Mouse (Mus musculus) liver, embryonic 14.5 days (tissue): ENCODE data around the gene Utrn. TPM values are rescaled to one million over a fixed set of nuclear protein-coding genes. Genes with fewer than 3 reads are reported as not detected.

Source experiments
- ATAC-seq: fragments of 200-750 bp; cut with Nextera tagmentation; 2 replicates; pipeline ENCODE4 v1.8.0; 2017; ENCODE audit warnings: moderate number of reproducible peaks, mild to moderate bottlenecking, moderate library complexity; ENCODE audit not compliant: insufficient read depth
- DNase-seq, 3 experiments: peaks; one replicate each; pipeline ENCODE4 v3.0.0-alpha.2; 2012 to 2013; ENCODE audit warnings: low read depth in 3 of 3, low spot score in 3 of 3
- H3K27ac ChIP-seq: fragments of 300-500 bp; sonication (generic); 2 replicates; pipeline ENCODE4 v1.5.1; 2014; ENCODE audit warnings: moderate library complexity, mild to moderate bottlenecking, control low read depth, inconsistent platforms
- H3K27me3 ChIP-seq: fragments of 300-500 bp; sonication (generic); 2 replicates; pipeline ENCODE4 v1.6.1; 2014; ENCODE audit warnings: mild to moderate bottlenecking, low read length, moderate library complexity; ENCODE audit not compliant: control insufficient read depth, insufficient read depth
- H3K36me3 ChIP-seq: fragments of 300-500 bp; sonication (generic); replicated peaks from 2 replicates; pipeline ENCODE4 v1.6.1; 2014; ENCODE audit warnings: low read depth; ENCODE audit not compliant: control insufficient read depth, insufficient read depth
- H3K4me1 ChIP-seq, 2 experiments: fragments of 200-500 bp in 1 of 2; fragments of 300-500 bp in 1 of 2; sonication (generic) in 1 of 2; replicated peaks; 2 replicates each; pipeline ENCODE4 v1.6.1; 2012 to 2014; ENCODE audit warnings: antibody characterized with exemption in 1 of 2, inconsistent platforms in 1 of 2, low read length in 1 of 2; ENCODE audit not compliant: control insufficient read depth in 2 of 2, insufficient read depth in 2 of 2
- H3K4me2 ChIP-seq: fragments of 300-500 bp; sonication (generic); 2 replicates; pipeline ENCODE4 v1.6.1; 2014; ENCODE audit warnings: low read depth, mild to moderate bottlenecking, control low read depth, moderate library complexity
- H3K4me3 ChIP-seq, 2 experiments: fragments of 200-500 bp in 1 of 2; fragments of 300-500 bp in 1 of 2; sonication (generic) in 1 of 2; 2 replicates each; pipeline ENCODE4 v1.5.1; 2012 to 2014; ENCODE audit warnings: low read depth in 2 of 2, low read length in 2 of 2, mild to moderate bottlenecking in 2 of 2, control low read depth in 1 of 2, inconsistent platforms in 1 of 2, moderate library complexity in 1 of 2; ENCODE audit not compliant: insufficient read depth in 1 of 2
- H3K9ac ChIP-seq: fragments of 300-500 bp; sonication (generic); replicated peaks from 2 replicates; pipeline ENCODE4 v1.6.1; 2014; ENCODE audit warnings: mild to moderate bottlenecking, control low read depth, moderate library complexity
- H3K9me3 ChIP-seq: fragments of 300-500 bp; sonication (generic); 2 replicates; pipeline ENCODE4 v1.6.1; 2016; ENCODE audit warnings: low read length, mixed read lengths; ENCODE audit not compliant: control insufficient read depth
- CTCF ChIP-seq: IDR thresholded peaks from 2 replicates; pipeline ENCODE4 v1.5.1; 2016; ENCODE audit warnings: antibody characterized with exemption, low read depth, control low read depth
- EP300 ChIP-seq: IDR thresholded peaks from 2 replicates; pipeline ENCODE4 v1.6.1; 2016; ENCODE audit warnings: antibody characterized with exemption, low read depth
- WGBS: fragments of 180-500 bp; shearing (Covaris S2); extraction: QIAGEN DNeasy Blood & Tissue Kit; methylation state at CpG from one replicate; pipeline ENCODE4 v1.1.7; 2014; ENCODE audit not compliant: insufficient replicate concordance; 5-methylcytosine and 5-hydroxymethylcytosine counted together
- polyA plus RNA-seq, 2 experiments: library from polyadenylated mRNA; depleted of rRNA in 1 of 2; stranded (reverse) in 1 of 2; unstranded in 1 of 2; fragments of >200 nt; fragmentation: Nextera tagmentation in 1 of 2; extraction: Ambion mirVana in 1 of 2; gene quantifications; 2 replicates each; pipeline versions ENCODE4 v1.2.1 to v1.2.3; 2012 to 2014

Gene Utrn
- polyA plus RNA-seq, 2 experiments = 2.7 to 4.4 TPM

DNA sequence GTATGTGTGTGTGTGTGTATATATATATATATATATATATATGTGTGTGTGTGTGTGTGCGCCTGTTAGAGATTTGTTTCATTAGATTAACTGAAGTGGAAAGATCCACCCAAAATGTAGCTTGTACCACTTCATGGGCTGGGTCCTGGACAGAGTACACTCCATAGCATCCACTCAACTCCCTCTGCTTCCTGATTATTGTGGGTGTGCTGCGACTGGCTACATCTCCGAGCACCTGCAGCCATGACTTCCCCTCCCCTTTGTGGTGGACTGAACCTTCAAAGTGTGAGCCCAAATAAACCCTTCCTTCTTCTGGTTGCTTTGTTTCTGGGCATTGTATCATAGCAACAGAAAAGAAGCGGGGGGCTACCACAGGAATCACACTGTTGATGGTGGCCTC, 6.2 kb upstream of the Utrn start:
- 74% methylated on average over 4 of the region's 4 CpGs for WGBS
- ATAC-seq = no peak
- no peak for DNase-seq
- H3K27ac ChIP-seq = no peak overlapping the region
- H3K36me3 ChIP-seq = no peaks in the 10 kb centered on the region
- H3K4me3 ChIP-seq = no peak overlapping the region
- no peak for TF ChIP-seq EP300
- no peak for TF ChIP-seq CTCF
- H3K4me2 ChIP-seq = peak overlapping the region; percentile 46
- no peaks in the 10 kb centered on the region for H3K9me3 ChIP-seq
- H3K9ac ChIP-seq = no peak overlapping the region
- H3K27me3 ChIP-seq = peaks cover 2% of the 10 kb centered on the region; the same call in 1 of the 2 replicates
- peaks cover 0 to 6% of the 10 kb centered on the region in 2 experiments; a peak in 2 of 4 replicates for H3K4me1 ChIP-seq

DNA sequence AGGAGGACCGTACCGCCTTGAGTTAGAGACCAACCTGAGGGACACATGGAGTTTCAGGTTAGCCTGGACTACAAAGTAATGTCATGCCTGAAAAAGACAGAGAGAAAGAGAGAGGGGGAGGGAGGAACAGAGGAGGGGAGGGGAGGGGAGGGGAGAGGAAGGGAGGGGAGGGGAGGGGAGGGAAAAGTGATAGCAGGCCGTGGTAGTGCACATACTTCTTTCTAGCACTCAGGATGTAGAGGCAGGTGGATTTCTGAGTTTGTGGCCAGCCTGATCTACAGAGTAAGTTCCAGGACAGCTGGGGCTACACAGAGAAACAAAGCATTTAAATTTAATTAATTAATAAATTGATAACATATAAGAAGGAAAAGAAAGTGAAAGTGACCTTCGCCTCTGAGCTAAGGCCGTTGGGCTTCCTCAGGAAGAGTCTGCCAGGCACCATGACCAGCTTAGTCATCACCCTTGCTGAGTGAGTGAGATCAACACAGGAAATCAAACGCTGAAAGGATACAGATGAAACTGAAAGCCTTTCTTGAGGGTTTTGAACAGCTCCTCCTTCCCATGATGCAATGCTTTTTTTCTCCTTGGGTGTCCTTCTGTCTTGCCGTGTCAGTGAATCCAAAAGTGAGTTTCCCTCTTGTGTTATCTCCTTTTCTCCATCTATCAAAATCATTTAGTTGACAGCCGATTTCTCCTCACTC, 5.6 kb upstream of the Utrn start:
- H3K9ac ChIP-seq = peak overlapping the region; percentile 46
- peak; percentile 64 for ATAC-seq

GRCm38 (mm10) chr10:12869846-12870245, 681 bp upstream of the Utrn start:
- H3K27ac ChIP-seq = no peak overlapping the region
- H3K4me3 ChIP-seq = no peak overlapping the region
- H3K4me2 ChIP-seq = peak overlapping the region; percentile 86
- H3K36me3 ChIP-seq = no peaks in the 10 kb centered on the region
- TF ChIP-seq CTCF (no peak), EP300 (no peak)
- DNase-seq = no peak
- no peaks in the 10 kb centered on the region for H3K27me3 ChIP-seq
- H3K9ac ChIP-seq = no peak overlapping the region
- WGBS = 20% methylated on average over 1 of the region's 1 CpGs
- peaks cover 0 to 9% of the 10 kb centered on the region in 2 experiments; a peak in 2 of 4 replicates for H3K4me1 ChIP-seq
- H3K9me3 ChIP-seq = no peaks in the 10 kb centered on the region
- no peak for ATAC-seq

More for the DNA sequence above, 5.6 kb upstream of the Utrn start:
- Histone ChIP-seq H3K9me3 (no peaks in the 10 kb centered on the region), H3K36me3 (no peaks in the 10 kb centered on the region), H3K4me2 (peak overlapping the region; percentile 46), H3K27ac (no peak overlapping the region), H3K4me3 (peak overlapping the region; percentile 36 to 56), H3K4me1 (peaks cover 0 to 6% of the 10 kb centered on the region in 2 experiments; a peak in 2 of 4 replicates), H3K27me3 (peaks cover 2% of the 10 kb centered on the region; the same call in 1 of the 2 replicates)
- TF ChIP-seq EP300 = no peak
- TF ChIP-seq CTCF = no peak
- 24% methylated on average over 8 of the region's 8 CpGs for WGBS
- no peak for DNase-seq

- no peaks in the 10 kb centered on the region for H3K36me3 ChIP-seq
- H3K9me3 ChIP-seq = no peaks in the 10 kb centered on the region
- peak overlapping the region; percentile 58 for H3K27ac ChIP-seq
- H3K9ac ChIP-seq = peak overlapping the region; percentile 65
- no peaks in the 10 kb centered on the region for H3K27me3 ChIP-seq
- peak overlapping the region; percentile 86 for H3K4me2 ChIP-seq
- peaks cover 0 to 6% of the 10 kb centered on the region in 2 experiments; a peak in 2 of 4 replicates for H3K4me1 ChIP-seq
- DNase-seq = peak; percentile 50 to 64 (median 54)
- TF ChIP-seq CTCF = peak; percentile 1; the same call in 1 of the 2 replicates
- TF ChIP-seq EP300 = no peak
- peak; percentile 82 for ATAC-seq
- peak overlapping the region; percentile 55 to 64 for H3K4me3 ChIP-seq
- WGBS = 0% methylated on average over 41 of the region's 41 CpGs
These were observed 756 bp downstream of the Utrn start for GRCm38 (mm10) chr10:12868189-12869028.
